Mouse (Mus musculus): ENCODE measurements at regions not wholly inside any gene's neighbourhood (a gene's known extent, or its start where the extent isn't known, plus 50 kb on each side); places are given as distances from the start of the nearest gene placed in this dataset.

GRCm38 (mm10) chr3:153776738-153777137 lies 51.8 kb upstream of the St6galnac3 start:
- H3K9me3 ChIP-seq (ENCODE audit: control insufficient read depth, low read depth, low read length): no peaks in the 10 kb centered on the region
- H3K4me1 ChIP-seq (ENCODE audit: control insufficient read depth, insufficient read depth, low read length): no peaks in the 10 kb centered on the region
- H3K27ac ChIP-seq (ENCODE audit: low read length): no peak overlapping the region
- H3K4me2 ChIP-seq (replicated peaks; ENCODE audit: low read depth, low read length): no peak overlapping the region
- no peak overlapping the region for H3K9ac ChIP-seq (replicated peaks; ENCODE audit: low read depth, low read length)
- no peaks in the 10 kb centered on the region for H3K27me3 ChIP-seq (ENCODE audit: control insufficient read depth, insufficient read depth, low read length)
- H3K36me3 ChIP-seq (ENCODE audit: control insufficient read depth, insufficient read depth, low read length): no peaks in the 10 kb centered on the region
- ATAC-seq (ENCODE audit: insufficient number of reproducible peaks, insufficient read depth, low FRiP score, low read depth): no peak
- 52% methylated on average over 2 of the region's 2 CpGs for WGBS
- no peak overlapping the region for H3K4me3 ChIP-seq (ENCODE audit: low read depth, low read length)

GRCm38 (mm10) chr3:153778386-153778785 lies 53.4 kb upstream of the St6galnac3 start:
- no peaks in the 10 kb centered on the region for H3K36me3 ChIP-seq (ENCODE audit: control insufficient read depth, insufficient read depth, low read length)
- H3K4me1 ChIP-seq (ENCODE audit: control insufficient read depth, insufficient read depth, low read length): peaks cover 7% of the 10 kb centered on the region; the same call in 1 of the 2 replicates
- no peak overlapping the region for H3K27ac ChIP-seq (ENCODE audit: low read length)
- no peak overlapping the region for H3K4me2 ChIP-seq (replicated peaks; ENCODE audit: low read depth, low read length)
- no peak overlapping the region for H3K9ac ChIP-seq (replicated peaks; ENCODE audit: low read depth, low read length)
- H3K4me3 ChIP-seq (ENCODE audit: low read depth, low read length): no peak overlapping the region
- H3K9me3 ChIP-seq (ENCODE audit: control insufficient read depth, low read depth, low read length): no peaks in the 10 kb centered on the region
- H3K27me3 ChIP-seq (ENCODE audit: control insufficient read depth, insufficient read depth, low read length): no peaks in the 10 kb centered on the region
- 66% methylated on average over 7 of the region's 7 CpGs for WGBS
- no peak for ATAC-seq (ENCODE audit: insufficient number of reproducible peaks, insufficient read depth, low FRiP score, low read depth)

- peaks cover 13% of the 10 kb centered on the region; the same call in 1 of the 2 replicates for H3K4me1 ChIP-seq (ENCODE audit: control insufficient read depth, insufficient read depth, low read length)
- ATAC-seq (ENCODE audit: insufficient number of reproducible peaks, insufficient read depth, low FRiP score, low read depth): no peak
- no peaks in the 10 kb centered on the region for H3K36me3 ChIP-seq (ENCODE audit: control insufficient read depth, insufficient read depth, low read length)
- 53% methylated on average over 5 of the region's 5 CpGs for WGBS
- H3K9me3 ChIP-seq (ENCODE audit: control insufficient read depth, low read depth, low read length): no peaks in the 10 kb centered on the region
- no peaks in the 10 kb centered on the region for H3K27me3 ChIP-seq (ENCODE audit: control insufficient read depth, insufficient read depth, low read length)
- no peak overlapping the region for H3K27ac ChIP-seq (ENCODE audit: low read length)
- H3K4me3 ChIP-seq (ENCODE audit: low read depth, low read length): no peak overlapping the region
- H3K9ac ChIP-seq (replicated peaks; ENCODE audit: low read depth, low read length): no peak overlapping the region
- no peak overlapping the region for H3K4me2 ChIP-seq (replicated peaks; ENCODE audit: low read depth, low read length)
These were observed 57.5 kb upstream of the St6galnac3 start for GRCm38 (mm10) chr3:153782467-153782866.

- H3K27me3 ChIP-seq (ENCODE audit: control insufficient read depth, insufficient read depth, low read length): no peaks in the 10 kb centered on the region
- ATAC-seq (ENCODE audit: insufficient number of reproducible peaks, insufficient read depth, low FRiP score, low read depth): peak; percentile 73
- peak overlapping the region; percentile 78 for H3K27ac ChIP-seq (ENCODE audit: low read length)
These were observed 58.3 kb upstream of the St6galnac3 start for GRCm38 (mm10) chr3:153783294-153783741.

GRCm38 (mm10) chr3:153783928-153784570 lies 59.1 kb upstream of the St6galnac3 start:
- peak; percentile 71; the same call in 1 of the 2 replicates for ATAC-seq (ENCODE audit: insufficient number of reproducible peaks, insufficient read depth, low FRiP score, low read depth)
- H3K36me3 ChIP-seq (ENCODE audit: control insufficient read depth, insufficient read depth, low read length): no peaks in the 10 kb centered on the region
- H3K4me1 ChIP-seq (ENCODE audit: control insufficient read depth, insufficient read depth, low read length): peaks cover 16% of the 10 kb centered on the region; the same call in 1 of the 2 replicates
- no peaks in the 10 kb centered on the region for H3K27me3 ChIP-seq (ENCODE audit: control insufficient read depth, insufficient read depth, low read length)
- H3K27ac ChIP-seq (ENCODE audit: low read length): peak overlapping the region; percentile 78; the same call in 1 of the 2 replicates
- WGBS: 38% methylated on average over 8 of the region's 8 CpGs
- H3K4me3 ChIP-seq (ENCODE audit: low read depth, low read length): no peak overlapping the region
- no peak overlapping the region for H3K4me2 ChIP-seq (replicated peaks; ENCODE audit: low read depth, low read length)
- H3K9me3 ChIP-seq (ENCODE audit: control insufficient read depth, low read depth, low read length): no peaks in the 10 kb centered on the region
- no peak overlapping the region for H3K9ac ChIP-seq (replicated peaks; ENCODE audit: low read depth, low read length)

More at GRCm38 (mm10) chr3:153783294-153783741, 58.3 kb upstream of the St6galnac3 start:
- Histone ChIP-seq H3K9ac (replicated peaks; ENCODE audit: low read depth, low read length) (no peak overlapping the region), H3K36me3 (ENCODE audit: control insufficient read depth, insufficient read depth, low read length) (no peaks in the 10 kb centered on the region), H3K9me3 (ENCODE audit: control insufficient read depth, low read depth, low read length) (no peaks in the 10 kb centered on the region), H3K4me1 (ENCODE audit: control insufficient read depth, insufficient read depth, low read length) (peaks cover 13% of the 10 kb centered on the region; the same call in 1 of the 2 replicates), H3K4me3 (ENCODE audit: low read depth, low read length) (no peak overlapping the region), H3K4me2 (replicated peaks; ENCODE audit: low read depth, low read length) (0 out of 2 replicates have a peak overlapping the region, but pooled peaks have one; percentile 22)
- 42% methylated on average over 7 of the region's 7 CpGs for WGBS

GRCm38 (mm10) chr3:153790455-153790856 lies 53.6 kb upstream of the Asb17 start:
- H3K27ac ChIP-seq (ENCODE audit: low read length): no peak overlapping the region
- no peak for ATAC-seq (ENCODE audit: insufficient number of reproducible peaks, insufficient read depth, low FRiP score, low read depth)
- WGBS: 87% methylated on average over 7 of the region's 7 CpGs
- no peaks in the 10 kb centered on the region for H3K9me3 ChIP-seq (ENCODE audit: control insufficient read depth, low read depth, low read length)
- no peak overlapping the region for H3K4me3 ChIP-seq (ENCODE audit: low read depth, low read length)
- H3K9ac ChIP-seq (replicated peaks; ENCODE audit: low read depth, low read length): no peak overlapping the region
- no peaks in the 10 kb centered on the region for H3K27me3 ChIP-seq (ENCODE audit: control insufficient read depth, insufficient read depth, low read length)
- no peaks in the 10 kb centered on the region for H3K36me3 ChIP-seq (ENCODE audit: control insufficient read depth, insufficient read depth, low read length)
- no peak overlapping the region for H3K4me2 ChIP-seq (replicated peaks; ENCODE audit: low read depth, low read length)
- H3K4me1 ChIP-seq (ENCODE audit: control insufficient read depth, insufficient read depth, low read length): 0 out of 2 replicates have a peak, but pooled peaks cover 3% of the 10 kb centered on the region

DNA sequence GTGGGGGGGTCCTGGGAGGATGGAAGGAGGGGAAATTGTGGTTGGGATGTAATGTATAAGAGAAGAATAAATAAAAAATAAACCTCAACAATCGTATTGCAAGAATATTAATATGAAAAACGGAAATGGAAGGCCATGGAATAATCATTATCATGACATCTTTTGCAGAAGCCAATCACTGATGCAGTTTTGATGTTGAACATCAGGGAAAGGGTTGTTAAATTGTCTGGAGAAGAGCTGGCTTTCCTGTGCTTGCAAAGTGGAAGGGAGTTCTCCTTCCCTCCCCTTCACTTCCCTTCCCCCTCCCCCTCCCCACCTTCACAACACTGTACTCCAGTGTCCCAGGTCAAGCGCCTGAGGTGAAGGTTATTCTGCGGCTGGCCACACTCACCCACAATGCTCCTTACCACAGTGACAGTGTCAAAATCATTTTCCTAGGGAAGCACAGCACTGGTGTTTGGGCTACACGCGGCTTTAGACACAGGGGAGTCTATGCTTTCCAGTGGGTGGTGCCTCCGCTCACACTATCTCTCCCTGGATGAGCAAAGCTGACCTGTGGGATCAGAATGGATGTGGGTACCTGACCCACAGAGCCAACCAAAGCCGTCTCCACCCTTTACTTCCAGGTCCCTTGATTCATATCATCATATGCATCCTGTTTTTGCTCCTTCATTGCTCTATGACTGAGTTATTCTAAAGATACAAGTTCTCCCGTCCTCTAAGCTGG lies 53.0 kb upstream of the Asb17 start:
- Histone ChIP-seq H3K9ac (replicated peaks; ENCODE audit: low read depth, low read length) (no peak overlapping the region), H3K27me3 (ENCODE audit: control insufficient read depth, insufficient read depth, low read length) (no peaks in the 10 kb centered on the region), H3K4me3 (ENCODE audit: low read depth, low read length) (no peak overlapping the region), H3K36me3 (ENCODE audit: control insufficient read depth, insufficient read depth, low read length) (no peaks in the 10 kb centered on the region), H3K9me3 (ENCODE audit: control insufficient read depth, low read depth, low read length) (no peaks in the 10 kb centered on the region), H3K4me1 (ENCODE audit: control insufficient read depth, insufficient read depth, low read length) (0 out of 2 replicates have a peak, but pooled peaks cover 3% of the 10 kb centered on the region), H3K27ac (ENCODE audit: low read length) (no peak overlapping the region), H3K4me2 (replicated peaks; ENCODE audit: low read depth, low read length) (no peak overlapping the region)
- whole genome bisulfite sequencing: 75% methylated on average over 9 of the region's 9 CpGs
- ATAC-seq (ENCODE audit: insufficient number of reproducible peaks, insufficient read depth, low FRiP score, low read depth): no peak

DNA sequence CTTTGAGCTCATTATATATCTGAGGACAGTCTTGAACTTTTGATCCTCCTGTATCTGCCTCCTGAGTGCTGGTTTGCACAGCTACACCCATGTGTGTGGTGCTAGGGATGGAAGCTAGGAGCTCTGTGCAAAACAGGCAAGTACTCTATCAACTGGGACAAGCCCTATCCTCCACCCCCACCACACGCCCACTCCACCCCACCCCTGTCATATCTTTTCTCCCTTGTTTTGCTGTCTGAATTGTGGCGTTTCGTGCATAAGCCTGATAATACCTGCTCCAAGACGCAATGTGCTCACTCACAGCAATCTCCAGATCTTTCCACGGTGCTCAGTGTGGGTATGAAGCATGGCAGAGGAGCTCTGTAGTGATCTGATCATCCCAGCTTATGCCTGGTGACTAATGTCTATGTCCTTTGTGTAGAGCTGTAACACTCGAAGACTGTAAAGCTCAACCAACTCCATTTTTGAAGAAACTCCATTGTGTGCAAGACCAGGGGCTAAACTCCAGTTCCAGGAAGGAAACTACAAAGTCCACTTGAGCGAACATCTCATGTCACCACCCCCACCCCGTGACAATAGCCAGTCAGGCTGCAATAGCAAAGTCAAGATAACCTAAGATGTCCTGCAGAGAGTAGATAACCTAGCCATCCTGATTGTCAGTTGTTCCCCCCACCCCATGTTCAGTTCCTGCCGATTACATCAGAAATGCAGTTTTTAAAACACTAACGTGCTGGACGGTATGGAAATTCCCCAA lies 52.2 kb upstream of the Asb17 start:
- H3K27me3 ChIP-seq (ENCODE audit: control insufficient read depth, insufficient read depth, low read length): no peaks in the 10 kb centered on the region
- ATAC-seq (ENCODE audit: insufficient number of reproducible peaks, insufficient read depth, low FRiP score, low read depth): peak; percentile 86; the same call in 1 of the 2 replicates

More for the DNA sequence above, 52.2 kb upstream of the Asb17 start:
- Histone ChIP-seq H3K4me3 (ENCODE audit: low read depth, low read length) (no peak overlapping the region), H3K9ac (replicated peaks; ENCODE audit: low read depth, low read length) (no peak overlapping the region), H3K4me1 (ENCODE audit: control insufficient read depth, insufficient read depth, low read length) (0 out of 2 replicates have a peak, but pooled peaks cover 3% of the 10 kb centered on the region), H3K4me2 (replicated peaks; ENCODE audit: low read depth, low read length) (no peak overlapping the region), H3K9me3 (ENCODE audit: control insufficient read depth, low read depth, low read length) (no peaks in the 10 kb centered on the region), H3K27ac (ENCODE audit: low read length) (no peak overlapping the region), H3K36me3 (ENCODE audit: control insufficient read depth, insufficient read depth, low read length) (no peaks in the 10 kb centered on the region)
- 69% methylated on average over 11 of the region's 11 CpGs for WGBS

Measured in stomach, embryonic 14.5 days (tissue).